Mouse (Mus musculus) liver (tissue): ENCODE measurements around the gene Flywch1.

Experiments used
- DNase-seq: peaks from one replicate; pipeline ENCODE4 v3.0.0-alpha.2; 2020; ENCODE audit warnings: mixed read lengths

The Flywch1 gene

GRCm38 (mm10) chr17:23771284-23772218, at the start of gene Flywch1:
Flywch1 (minus strand) TSS chr17:23771602.
- peak; percentile 98 for DNase-seq

- no peak for DNase-seq
Observed at GRCm38 (mm10) chr17:23820731-23821130, 49.3 kb upstream of the Flywch1 start.

- no peak for DNase-seq
Observed at GRCm38 (mm10) chr17:23819235-23819634, 47.8 kb upstream of the Flywch1 start.

GRCm38 (mm10) chr17:23818579-23818978, 47.2 kb upstream of the Flywch1 start:
- DNase-seq: no peak

GRCm38 (mm10) chr17:23815641-23816040, 44.2 kb upstream of the Flywch1 start:
- DNase-seq: no peak

- no peak for DNase-seq
Observed at GRCm38 (mm10) chr17:23807918-23808317, 36.5 kb upstream of the Flywch1 start.

GRCm38 (mm10) chr17:23806867-23807266, 35.5 kb upstream of the Flywch1 start:
- DNase-seq: no peak

- DNase-seq: no peak
Observed at GRCm38 (mm10) chr17:23804426-23805085, 33.2 kb upstream of the Flywch1 start.

GRCm38 (mm10) chr17:23803366-23804041, 32.1 kb upstream of the Flywch1 start:
- DNase-seq: peak; percentile 94

GRCm38 (mm10) chr17:23802746-23803365, 31.5 kb upstream of the Flywch1 start:
- DNase-seq: peak; percentile 96

GRCm38 (mm10) chr17:23801627-23802026, 30.2 kb upstream of the Flywch1 start:
- no peak for DNase-seq

- no peak for DNase-seq
Observed at GRCm38 (mm10) chr17:23797316-23797715, 25.9 kb upstream of the Flywch1 start.

GRCm38 (mm10) chr17:23795323-23795722, 23.9 kb upstream of the Flywch1 start:
- no peak for DNase-seq

GRCm38 (mm10) chr17:23791079-23791357, 19.6 kb upstream of the Flywch1 start:
- no peak for DNase-seq

- DNase-seq: peak; percentile 65
Observed at GRCm38 (mm10) chr17:23790269-23791078, 19.1 kb upstream of the Flywch1 start, which contains the start of gene Srrm2. Srrm2 (plus strand) TSS chr17:23790532.

- no peak for DNase-seq
Observed at GRCm38 (mm10) chr17:23789749-23790268, 18.4 kb upstream of the Flywch1 start.

- no peak for DNase-seq
Observed at GRCm38 (mm10) chr17:23788973-23789372, 17.6 kb upstream of the Flywch1 start.

- no peak for DNase-seq
Observed at GRCm38 (mm10) chr17:23786510-23786931, 15.1 kb upstream of the Flywch1 start.

GRCm38 (mm10) chr17:23785561-23786471, 14.4 kb upstream of the Flywch1 start, which contains the start of gene Flywch2:
Flywch2 (minus strand) TSS chr17:23786081.
- peak; percentile 84 for DNase-seq

- DNase-seq: no peak
Observed at GRCm38 (mm10) chr17:23783352-23783751, 11.9 kb upstream of the Flywch1 start.

- no peak for DNase-seq
Observed at GRCm38 (mm10) chr17:23778447-23778846, 7.0 kb upstream of the Flywch1 start.
